Mouse (Mus musculus) bone marrow macrophage, adult 2 months (primary cell): ENCODE measurements around the gene Rasa2.

Experiments
- CTCF ChIP-seq: IDR thresholded peaks from 2 replicates; pipeline ENCODE4 v1.5.1; 2012; ENCODE audit warnings: low read depth, mild to moderate bottlenecking, low read length, moderate library complexity
- POLR2A ChIP-seq: IDR thresholded peaks from 2 replicates; pipeline ENCODE4 v1.6.1; 2012; ENCODE audit warnings: mild to moderate bottlenecking, low read depth, low read length, borderline replicate concordance

- TF ChIP-seq CTCF, result no peak
- no peak for TF ChIP-seq POLR2A
Measured at GRCm38 (mm10) chr9:96635176-96635575, 3.8 kb upstream of the Rasa2 start.
